18 mouse cellular contexts compared by ENCODE assay signal in genomic region chr2:31868538-31869164, GRCm38 (mm10). TPM values are rescaled to one million over a fixed set of nuclear protein-coding genes. Genes with fewer than 3 reads are reported as not detected.
A peak's percentile ranks its signal among the peaks of the same experiment; 100 is the strongest.
DNase-seq lines count a peak whose midpoint lies in the region; ATAC-seq lines count a peak whose summit lies in the region.
"Had no signal": no experiment of that assay in that cellular context is flagged by ENCODE, and none has a peak within 500 bp of the region (broad histone marks: within the 10 kb centered on the region; RNA-seq: fewer than 3 reads in every experiment).

No protein-coding gene starts in this region.

- H3K27me3 ChIP-seq in lung, embryonic 16.5 days (ENCODE audit: control insufficient read depth, insufficient read depth, low read depth, low read length) = no peaks in the 10 kb centered on the region; the same call in 1 of the 2 replicates
- H3K27me3 ChIP-seq: midbrain, embryonic 15.5 days had no signal

- H3K4me2 ChIP-seq in lung, embryonic 16.5 days (ENCODE audit: low read depth, low read length) = no peak overlapping the region
- H3K4me2 ChIP-seq: forebrain, embryonic 13.5 days; heart, embryonic 11.5 days; midbrain, embryonic 15.5 days had no signal

- H3K4me3 ChIP-seq in lung, embryonic 16.5 days (ENCODE audit: low read length) = no peak overlapping the region
- H3K4me3 ChIP-seq: forebrain, embryonic 13.5 days; midbrain, embryonic 15.5 days had no signal

- no peaks in the 10 kb centered on the region for H3K4me1 ChIP-seq in lung, embryonic 16.5 days (replicated peaks; ENCODE audit: control insufficient read depth, insufficient read depth, low read length)

- peaks cover 3% of the 10 kb centered on the region; the same call in 1 of the 2 replicates for H3K9me3 ChIP-seq in lung, embryonic 16.5 days (ENCODE audit: control insufficient read depth, low read length)
- H3K9me3 ChIP-seq: forebrain, embryonic 13.5 days; midbrain, embryonic 15.5 days had no signal

- no peaks in the 10 kb centered on the region for H3K36me3 ChIP-seq in lung, embryonic 16.5 days (ENCODE audit: control insufficient read depth, insufficient read depth, low read length)
- H3K36me3 ChIP-seq: midbrain, embryonic 15.5 days had no signal

- intact Hi-C loops in left cerebral cortex, postnatal 36 days (cut with DNase I) = no loop called here

- whole genome bisulfite sequencing in lung, embryonic 16.5 days = 43% methylated on average over 10 of the region's 10 CpGs

- ATAC-seq in lung, embryonic 16.5 days (ENCODE audit: low read depth) = 0 out of 2 replicates have a peak, but pooled peaks have one; percentile 28
- ATAC-seq: CD4-positive, CD25-positive, alpha-beta regulatory T cell, adult 4 months; forebrain, embryonic 13.5 days; midbrain, embryonic 15.5 days had no signal

- no peak for DNase-seq in lung, postnatal 10 days
- DNase-seq in kidney, adult 9 months = peak; percentile 89
- DNase-seq in kidney, postnatal 4 days = peak; percentile 53 to 65
- no peak for DNase-seq in adrenal gland, adult 18-20 months (ENCODE audit: low spot score in 2 of 2)
- no peak for DNase-seq in left cerebral cortex, postnatal 36 days (ENCODE audit: low spot score in 2 of 2)
- no peak for DNase-seq in Muller cell, postnatal 12 days (ENCODE audit: inconsistent ontology term)
- DNase-seq: adrenal gland, postnatal 10 days; cerebellum, adult 8-10 months; heart, postnatal 4 days; left cerebral cortex, postnatal 4 days; lung, adult 2 months had no signal

- no peak overlapping the region for H3K27ac ChIP-seq in lung, embryonic 16.5 days (ENCODE audit: low read length)
- H3K27ac ChIP-seq: forebrain, embryonic 13.5 days; midbrain, embryonic 15.5 days had no signal

- H3K9ac ChIP-seq in lung, embryonic 16.5 days (ENCODE audit: low read length) = no peak overlapping the region
- H3K9ac ChIP-seq: forebrain, embryonic 13.5 days; midbrain, embryonic 15.5 days had no signal

RNA-seq across cellular contexts. Expression of gene Lamc3, which starts 18.4 kb away (rescaled TPM):
- 1.7 and 2.0 TPM in 2 replicates for polyA plus RNA-seq in lung, embryonic 16.5 days (2015; fragmentation: Nextera tagmentation; extraction: Ambion mirVana)
- total RNA-seq in adrenal gland, adult 18-20 months (2021) = 10 to 100 TPM; 14.3 to 15.4 TPM
- 1 to 10 TPM; 6.8 to 9.6 TPM for total RNA-seq in left cerebral cortex, postnatal 36 days (2021)
- total RNA-seq: MEL had no signal
- polyA plus RNA-seq: CD4-positive, CD25-positive, alpha-beta regulatory T cell, adult 4 months had no signal

RNA-seq across cellular contexts. Expression of gene Fibcd1, which starts 22.8 kb away (rescaled TPM):
- 0.06 and 0.14 TPM in 2 replicates for polyA plus RNA-seq in lung, embryonic 16.5 days (2015; fragmentation: Nextera tagmentation; extraction: Ambion mirVana)
- total RNA-seq in adrenal gland, adult 18-20 months (2021) = under 1 TPM in 1 of 2 experiments, not detected in 1; 0.06 TPM
- 1 to 10 TPM; 8.4 to 8.7 TPM for total RNA-seq in left cerebral cortex, postnatal 36 days (2021)
- total RNA-seq: heart, postnatal 4 days; MEL had no signal
- polyA plus RNA-seq: heart, embryonic 11.5 days had no signal

RNA-seq across cellular contexts. Expression of gene Qrfp, which starts 58.3 kb away (rescaled TPM):
- polyA plus RNA-seq in lung, embryonic 16.5 days (2015; fragmentation: Nextera tagmentation; extraction: Ambion mirVana) = 0.10 TPM in 1 of 2 replicates, not detected in the other
- total RNA-seq in adrenal gland, adult 18-20 months (2021) = not detected
- total RNA-seq in left cerebral cortex, postnatal 36 days (2021) = not detected
- total RNA-seq: adrenal gland, postnatal 10 days; heart, postnatal 4 days; layer of hippocampus, postnatal 25 days; left cerebral cortex, postnatal 4 days; MEL had no signal
- polyA plus RNA-seq: heart, embryonic 11.5 days had no signal

Comparison
In these comparisons a context has a peak if more than half of its experiments do, and no peak if none do; other contexts are left out.
1. DNase-seq: peak in kidney, adult 9 months (single experiment) and kidney, postnatal 4 days (2 of 2); none in lung, postnatal 10 days (single experiment), adrenal gland, adult 18-20 months (0 of 2), left cerebral cortex, postnatal 36 days (0 of 2) and Muller cell, postnatal 12 days (single experiment).
2. RNA of gene Fibcd1, which starts 22.8 kb away (total RNA-seq): 8.4 to 8.7 TPM in left cerebral cortex, postnatal 36 days; 0.06 TPM in adrenal gland, adult 18-20 months; every median in the first group is over 4 times any median in the second.